Mouse (Mus musculus) liver, embryonic 16.5 days (tissue): ENCODE results near the gene Snw1. TPM values are rescaled to one million over a fixed set of nuclear protein-coding genes. Genes with fewer than 3 reads are reported as not detected.

Source experiments
- ATAC-seq: fragments of 200-750 bp; cut with Nextera tagmentation; 2 replicates; pipeline ENCODE4 v1.8.0; 2017; ENCODE audit warnings: low read depth, mild to moderate bottlenecking, moderate number of reproducible peaks, moderate library complexity
- H3K27ac ChIP-seq: fragments of 300-500 bp; sonication (generic); 2 replicates; pipeline ENCODE4 v1.5.1; 2014; ENCODE audit warnings: mild to moderate bottlenecking, low read length
- H3K27me3 ChIP-seq: fragments of 300-500 bp; sonication (generic); 2 replicates; pipeline ENCODE4 v1.6.1; 2014; ENCODE audit warnings: low read depth, low read length, mixed read lengths; ENCODE audit not compliant: control insufficient read depth, insufficient read depth
- H3K36me3 ChIP-seq: fragments of 300-500 bp; sonication (generic); 2 replicates; pipeline ENCODE4 v1.6.1; 2014; ENCODE audit warnings: mild to moderate bottlenecking; ENCODE audit not compliant: control insufficient read depth, insufficient read depth
- H3K4me1 ChIP-seq: fragments of 300-500 bp; sonication (generic); 2 replicates; pipeline ENCODE4 v1.6.1; 2014; ENCODE audit warnings: low read depth, low read length, mixed read lengths; ENCODE audit not compliant: control insufficient read depth
- H3K4me2 ChIP-seq: fragments of 300-500 bp; sonication (generic); 2 replicates; pipeline ENCODE4 v1.6.1; 2014; ENCODE audit warnings: low read depth, low read length, mixed read lengths
- H3K4me3 ChIP-seq: fragments of 300-500 bp; sonication (generic); 2 replicates; pipeline ENCODE4 v1.5.1; 2014; ENCODE audit warnings: low read depth, mild to moderate bottlenecking, low read length
- H3K9ac ChIP-seq: fragments of 300-500 bp; sonication (generic); 2 replicates; pipeline ENCODE4 v1.6.1; 2014; ENCODE audit warnings: low read depth, low read length
- H3K9me3 ChIP-seq: fragments of 300-500 bp; sonication (generic); replicated peaks from 2 replicates; pipeline ENCODE4 v1.6.1; 2016; ENCODE audit warnings: low read length; ENCODE audit not compliant: control insufficient read depth
- WGBS: fragments of 180-500 bp; shearing (Covaris S2); extraction: QIAGEN DNeasy Blood & Tissue Kit; methylation state at CpG from one replicate; pipeline ENCODE4 v1.1.7; 2014; ENCODE audit not compliant: insufficient replicate concordance; 5-methylcytosine and 5-hydroxymethylcytosine counted together
- polyA plus RNA-seq: library from polyadenylated mRNA; unstranded; fragments of >200 nt; fragmentation: Nextera tagmentation; extraction: Ambion mirVana; gene quantifications from 2 replicates; pipeline ENCODE4 v1.2.1, GENCODE M21; 2015

The Snw1 gene
- polyA plus RNA-seq, 1 experiment from 2014 or later, result 43.1 TPM

- no peaks in the 10 kb centered on the region for H3K27me3 ChIP-seq
- peak overlapping the region; percentile 75 for H3K4me2 ChIP-seq
- 0 out of 2 replicates have a peak overlapping the region, but pooled peaks have one; percentile 31 for H3K27ac ChIP-seq
- ATAC-seq, result no peak
- H3K4me3 ChIP-seq, result peak overlapping the region; percentile 87
- H3K9me3 ChIP-seq, result no peaks in the 10 kb centered on the region
- WGBS, result 37% methylated on average over 7 of the region's 7 CpGs
- peaks cover 13% of the 10 kb centered on the region for H3K36me3 ChIP-seq
- peak overlapping the region; percentile 89 for H3K9ac ChIP-seq
- H3K4me1 ChIP-seq, result peaks cover 13% of the 10 kb centered on the region
Measured at GRCm38 (mm10) chr12:87470263-87471136, 1.6 kb downstream of the Snw1 start.

- Histone ChIP-seq H3K9me3 (no peaks in the 10 kb centered on the region), H3K27ac (no peak overlapping the region), H3K27me3 (no peaks in the 10 kb centered on the region), H3K36me3 (peaks cover 47% of the 10 kb centered on the region), H3K4me1 (peaks cover 6% of the 10 kb centered on the region), H3K4me3 (no peak overlapping the region), H3K4me2 (no peak overlapping the region), H3K9ac (no peak overlapping the region)
- WGBS, result 49% methylated on average over 6 of the region's 6 CpGs
- peak; percentile 89 for ATAC-seq
Measured at GRCm38 (mm10) chr12:87464678-87465297, 7.3 kb downstream of the Snw1 start.

- no peak overlapping the region for H3K4me3 ChIP-seq
- H3K4me1 ChIP-seq, result peaks cover 5% of the 10 kb centered on the region
- no peaks in the 10 kb centered on the region for H3K9me3 ChIP-seq
- no peak for ATAC-seq
- no peak overlapping the region for H3K4me2 ChIP-seq
- peaks cover 49% of the 10 kb centered on the region for H3K36me3 ChIP-seq
- WGBS, result 80% methylated on average over 9 of the region's 9 CpGs
- no peak overlapping the region for H3K9ac ChIP-seq
- no peak overlapping the region for H3K27ac ChIP-seq
- no peaks in the 10 kb centered on the region for H3K27me3 ChIP-seq
Measured at GRCm38 (mm10) chr12:87449456-87449855, 22.6 kb downstream of the Snw1 start.

- no peaks in the 10 kb centered on the region for H3K9me3 ChIP-seq
- peak overlapping the region; percentile 79 for H3K9ac ChIP-seq
- H3K27ac ChIP-seq, result no peak overlapping the region; the same call in 1 of the 2 replicates
- no peaks in the 10 kb centered on the region for H3K27me3 ChIP-seq
- 2% methylated on average over 16 of the region's 16 CpGs for WGBS
- peaks cover 20% of the 10 kb centered on the region for H3K4me1 ChIP-seq
- H3K4me2 ChIP-seq, result peak overlapping the region; percentile 90
- peak overlapping the region; percentile 78 for H3K4me3 ChIP-seq
- peaks cover 19% of the 10 kb centered on the region for H3K36me3 ChIP-seq
- no peak for ATAC-seq
Measured at GRCm38 (mm10) chr12:87444211-87444610, 27.9 kb downstream of the Snw1 start.

GRCm38 (mm10) chr12:87443700-87444122 lies 28.4 kb downstream of the Snw1 start, which contains the start of the genes Slirp and Alkbh1:
Gene Slirp, plus strand, starts transcription at chr12:87443896.
Gene Alkbh1, minus strand, starts transcription at chr12:87444017.
- peak within 1 kb of the TSS; percentile 78 for H3K4me3 ChIP-seq
- H3K4me2 ChIP-seq, result peak within 1 kb of the TSS; percentile 90
- H3K27ac ChIP-seq, result peak within 1 kb of the TSS; percentile 52
- H3K36me3 ChIP-seq, result peaks cover 22% of the 10 kb centered on the region
- peak within 1 kb of the TSS; percentile 79 for H3K9ac ChIP-seq
- peak; percentile 87 for ATAC-seq
- H3K4me1 ChIP-seq, result peaks cover 20% of the 10 kb centered on the region
- no peaks in the 10 kb centered on the region for H3K27me3 ChIP-seq
- under 1% methylated on average over 28 of the region's 28 CpGs for WGBS
- no peaks in the 10 kb centered on the region for H3K9me3 ChIP-seq

GRCm38 (mm10) chr12:87443115-87443699 lies 28.9 kb downstream of the Snw1 start:
- peak overlapping the region; percentile 79 for H3K9ac ChIP-seq
- H3K9me3 ChIP-seq, result no peaks in the 10 kb centered on the region
- H3K36me3 ChIP-seq, result peaks cover 24% of the 10 kb centered on the region
- peak overlapping the region; percentile 78 for H3K4me3 ChIP-seq
- H3K27ac ChIP-seq, result peak overlapping the region; percentile 52
- H3K27me3 ChIP-seq, result no peaks in the 10 kb centered on the region
- peak overlapping the region; percentile 90 for H3K4me2 ChIP-seq
- peaks cover 20% of the 10 kb centered on the region for H3K4me1 ChIP-seq
- under 1% methylated on average over 33 of the region's 33 CpGs for WGBS
- ATAC-seq, result peak; percentile 65

- no peak for ATAC-seq
- 8% methylated on average over 12 of the region's 12 CpGs for WGBS
- peaks cover 23% of the 10 kb centered on the region for H3K36me3 ChIP-seq
- H3K27me3 ChIP-seq, result no peaks in the 10 kb centered on the region
- H3K4me3 ChIP-seq, result peak overlapping the region; percentile 78
- H3K9ac ChIP-seq, result peak overlapping the region; percentile 79
- peak overlapping the region; percentile 52 for H3K27ac ChIP-seq
- no peaks in the 10 kb centered on the region for H3K9me3 ChIP-seq
- H3K4me2 ChIP-seq, result peak overlapping the region; percentile 90
- H3K4me1 ChIP-seq, result peaks cover 20% of the 10 kb centered on the region
Measured at GRCm38 (mm10) chr12:87442177-87443114, 29.6 kb downstream of the Snw1 start.

DNA sequence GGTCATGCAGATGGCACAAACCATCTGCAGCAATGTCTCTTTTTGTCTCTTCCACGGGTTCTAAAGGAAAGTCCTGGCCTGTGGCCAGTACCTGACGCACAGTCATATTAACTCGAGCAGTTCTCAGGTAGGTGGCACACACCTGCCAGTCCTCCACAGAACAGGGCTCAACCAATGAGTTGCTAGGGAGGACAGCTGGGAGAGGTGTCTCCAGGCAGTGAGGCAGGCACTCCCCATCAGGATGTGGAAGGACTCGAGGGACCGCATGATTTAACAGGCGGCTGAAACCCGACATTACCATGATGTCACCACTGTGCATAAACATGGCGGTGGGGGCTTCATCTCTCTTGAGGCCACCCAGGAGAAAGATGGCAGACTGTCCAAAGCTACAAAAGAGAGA lies 43.2 kb downstream of the Snw1 start:
- 79% methylated on average over 8 of the region's 8 CpGs for WGBS
- H3K9me3 ChIP-seq, result no peaks in the 10 kb centered on the region
- no peaks in the 10 kb centered on the region for H3K4me1 ChIP-seq
- H3K27me3 ChIP-seq, result no peaks in the 10 kb centered on the region
- peaks cover 54% of the 10 kb centered on the region for H3K36me3 ChIP-seq
- H3K4me3 ChIP-seq, result no peak overlapping the region
- H3K27ac ChIP-seq, result no peak overlapping the region
- ATAC-seq, result no peak
- H3K9ac ChIP-seq, result no peak overlapping the region
- no peak overlapping the region for H3K4me2 ChIP-seq
